Mouse (Mus musculus): ENCODE measurements around the gene Chmp4b. TPM values are rescaled to one million over a fixed set of nuclear protein-coding genes. Genes with fewer than 3 reads are reported as not detected.

Chmp4b gene
- polyA plus RNA-seq, 1 experiment = 102 TPM

DNA sequence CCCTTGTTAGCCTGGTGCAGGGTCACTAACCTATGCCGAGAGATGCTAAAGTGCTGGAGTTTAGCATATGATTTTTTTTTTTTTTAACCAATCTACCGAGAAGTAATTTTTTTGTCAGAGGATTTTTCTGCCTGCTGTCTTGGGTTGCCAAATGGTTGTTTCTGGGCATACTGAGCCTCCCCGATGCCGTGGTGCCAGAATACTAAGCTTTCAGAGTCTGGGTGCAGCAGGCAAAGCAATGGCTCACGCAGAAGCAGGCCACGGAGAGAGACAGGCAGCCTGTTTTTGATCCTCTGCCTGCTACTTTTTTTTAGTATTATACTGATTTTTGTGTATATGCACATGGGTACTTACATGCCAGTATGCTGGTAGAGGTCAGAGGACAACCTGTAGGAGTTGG is 29.4 kb downstream of the Chmp4b start:
- no peak overlapping the region for H3K4me3 ChIP-seq (ENCODE audit: insufficient read depth, low read depth, low read length)
- H3K4me1 ChIP-seq (ENCODE audit: control insufficient read depth, insufficient read depth, low read length) = no peaks in the 10 kb centered on the region
- TF ChIP-seq POLR2A (IDR thresholded peaks at IDR 0.05; ENCODE audit: low read depth, low read length) (no peak), CTCF (conservative IDR thresholded peaks at IDR 0.05; ENCODE audit: insufficient read depth, insufficient read length, low read depth, low read length) (no peak)
- no peaks in the 10 kb centered on the region for H3K27me3 ChIP-seq (replicated peaks; ENCODE audit: control insufficient read depth, insufficient read depth, low read length)
- WGBS = 87% methylated on average over 6 of the region's 6 CpGs
- H3K27ac ChIP-seq (ENCODE audit: insufficient read depth, low read depth, low read length) = no peak overlapping the region
- DNase-seq = no peak
- H3K36me3 ChIP-seq (ENCODE audit: control insufficient read depth, insufficient read depth, low read length) = no peaks in the 10 kb centered on the region

DNA sequence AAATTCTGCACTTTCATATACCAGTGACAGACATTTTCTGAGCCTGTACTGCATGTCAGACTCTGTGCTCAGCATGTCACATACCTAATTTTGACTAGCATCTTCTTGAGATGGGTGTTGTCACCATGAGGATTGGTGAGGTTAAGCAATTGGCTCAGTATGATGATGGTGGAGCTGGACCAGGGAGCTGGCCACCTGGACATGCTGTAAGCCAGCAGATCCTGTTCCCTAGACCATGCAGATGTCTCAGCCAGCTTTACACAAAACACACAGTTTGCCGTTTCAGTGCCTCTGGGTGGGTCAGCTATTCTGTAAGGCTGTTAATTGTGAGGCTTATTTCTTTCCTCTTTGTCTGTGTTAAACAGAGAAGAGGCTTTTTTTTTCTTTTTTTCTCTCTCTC is 31.2 kb downstream of the Chmp4b start:
- WGBS = 35% methylated on average over 1 of the region's 1 CpGs
- TF ChIP-seq CTCF (conservative IDR thresholded peaks at IDR 0.05; ENCODE audit: insufficient read depth, insufficient read length, low read depth, low read length) (no peak), POLR2A (IDR thresholded peaks at IDR 0.05; ENCODE audit: low read depth, low read length) (no peak)
- Histone ChIP-seq H3K27ac (ENCODE audit: insufficient read depth, low read depth, low read length) (no peak overlapping the region), H3K27me3 (replicated peaks; ENCODE audit: control insufficient read depth, insufficient read depth, low read length) (no peaks in the 10 kb centered on the region), H3K4me3 (ENCODE audit: insufficient read depth, low read depth, low read length) (no peak overlapping the region), H3K4me1 (ENCODE audit: control insufficient read depth, insufficient read depth, low read length) (no peaks in the 10 kb centered on the region), H3K36me3 (ENCODE audit: control insufficient read depth, insufficient read depth, low read length) (no peaks in the 10 kb centered on the region)
- no peak for DNase-seq

DNA sequence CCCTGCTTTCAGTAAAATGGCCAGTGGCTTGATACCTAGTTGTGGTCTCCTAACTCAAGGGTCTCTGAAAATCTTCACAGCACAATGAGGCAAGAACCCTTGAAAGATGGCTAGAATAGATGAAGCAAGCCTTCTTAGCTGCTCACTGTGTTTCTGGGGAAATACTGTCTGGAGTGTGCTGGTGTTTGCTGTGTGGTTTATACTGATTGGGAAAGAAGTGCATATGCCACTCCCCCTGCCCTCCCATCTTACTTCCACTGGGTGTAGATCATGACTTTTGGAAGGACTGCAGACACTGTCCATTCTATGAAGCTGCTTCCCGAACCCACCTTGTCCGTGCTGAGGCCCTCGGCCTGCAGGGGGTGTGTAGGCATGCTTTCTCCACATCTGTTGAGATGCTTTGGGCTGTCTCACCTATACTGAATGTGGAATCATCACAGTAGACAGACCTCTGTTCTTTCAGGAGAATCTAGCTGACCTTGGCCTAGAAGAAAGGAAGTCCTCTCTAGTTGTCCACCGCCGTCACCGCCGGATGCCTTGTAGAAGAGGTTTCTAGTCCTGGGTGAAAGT is 33.5 kb downstream of the Chmp4b start:
- Histone ChIP-seq H3K36me3 (ENCODE audit: control insufficient read depth, insufficient read depth, low read length) (no peaks in the 10 kb centered on the region), H3K4me1 (ENCODE audit: control insufficient read depth, insufficient read depth, low read length) (no peaks in the 10 kb centered on the region), H3K4me3 (ENCODE audit: insufficient read depth, low read depth, low read length) (no peak overlapping the region), H3K27me3 (replicated peaks; ENCODE audit: control insufficient read depth, insufficient read depth, low read length) (no peaks in the 10 kb centered on the region), H3K27ac (ENCODE audit: insufficient read depth, low read depth, low read length) (no peak overlapping the region)
- TF ChIP-seq CTCF (conservative IDR thresholded peaks at IDR 0.05; ENCODE audit: insufficient read depth, insufficient read length, low read depth, low read length) (no peak), POLR2A (IDR thresholded peaks at IDR 0.05; ENCODE audit: low read depth, low read length) (no peak)
- 91% methylated on average over 7 of the region's 7 CpGs for WGBS
- no peak for DNase-seq

DNA sequence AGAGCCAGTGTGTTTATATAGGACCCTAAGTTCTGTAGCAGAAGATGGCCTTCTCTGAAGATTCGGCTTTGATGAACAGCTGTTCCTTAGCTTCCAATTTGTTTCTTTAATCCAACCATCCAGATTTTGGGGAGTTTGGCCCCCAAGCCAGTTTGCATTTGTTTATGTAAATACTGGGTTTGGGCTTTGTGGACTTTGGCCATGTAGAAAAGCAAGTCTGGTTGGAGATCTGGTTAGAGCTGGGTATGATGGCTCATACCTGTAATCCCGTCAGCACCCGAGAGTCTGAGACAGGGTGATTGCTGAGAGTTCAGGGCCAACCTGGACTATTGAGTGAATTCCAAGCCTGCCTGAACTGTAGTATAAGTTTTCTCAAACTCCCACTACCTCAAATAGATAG is 34.3 kb downstream of the Chmp4b start:
- H3K27me3 ChIP-seq (replicated peaks; ENCODE audit: control insufficient read depth, insufficient read depth, low read length) = no peaks in the 10 kb centered on the region
- WGBS = 68% methylated on average over 3 of the region's 3 CpGs
- TF ChIP-seq POLR2A (IDR thresholded peaks at IDR 0.05; ENCODE audit: low read depth, low read length) (no peak), CTCF (conservative IDR thresholded peaks at IDR 0.05; ENCODE audit: insufficient read depth, insufficient read length, low read depth, low read length) (no peak)
- no peak for DNase-seq
- no peak overlapping the region for H3K4me3 ChIP-seq (ENCODE audit: insufficient read depth, low read depth, low read length)
- no peaks in the 10 kb centered on the region for H3K4me1 ChIP-seq (ENCODE audit: control insufficient read depth, insufficient read depth, low read length)
- no peaks in the 10 kb centered on the region for H3K36me3 ChIP-seq (ENCODE audit: control insufficient read depth, insufficient read depth, low read length)
- H3K27ac ChIP-seq (ENCODE audit: insufficient read depth, low read depth, low read length) = no peak overlapping the region

DNA sequence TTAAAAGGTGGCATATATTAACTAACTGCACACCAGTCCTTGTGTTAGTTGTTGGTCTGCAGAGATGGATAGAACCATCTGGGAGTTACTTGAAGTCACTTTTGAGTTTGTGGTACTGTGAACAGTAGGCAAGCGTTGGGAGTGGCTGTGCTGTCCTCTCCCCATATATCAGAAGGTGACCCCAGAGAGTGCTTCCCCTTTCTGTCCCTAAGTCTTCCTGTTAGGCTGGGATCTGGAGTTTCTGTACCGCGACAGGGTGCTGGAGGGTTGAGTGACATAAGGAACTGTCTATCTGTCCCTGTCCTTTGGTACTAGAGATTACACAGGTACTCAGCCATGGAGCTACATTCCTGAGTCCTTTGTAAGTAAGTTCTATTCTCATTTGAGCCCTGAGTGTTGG is 35.3 kb downstream of the Chmp4b start:
- 68% methylated on average over 3 of the region's 3 CpGs for WGBS

DNA sequence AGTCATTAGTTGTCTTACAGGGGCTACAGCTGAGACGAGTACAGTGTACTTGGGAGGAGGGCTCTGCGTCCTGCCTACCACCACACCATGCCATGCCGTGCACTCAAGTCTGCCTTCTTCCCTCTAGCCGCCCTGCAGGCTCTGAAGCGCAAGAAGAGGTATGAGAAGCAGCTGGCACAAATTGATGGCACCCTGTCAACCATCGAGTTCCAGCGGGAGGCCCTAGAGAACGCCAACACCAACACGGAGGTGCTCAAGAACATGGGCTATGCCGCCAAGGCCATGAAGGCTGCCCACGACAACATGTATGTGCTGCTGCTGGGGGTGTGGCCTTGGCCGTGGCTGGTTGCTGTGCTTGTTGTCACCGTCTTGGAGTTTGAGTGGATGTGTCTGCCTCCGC is 37.9 kb downstream of the Chmp4b start:
- 86% methylated on average over 14 of the region's 14 CpGs for WGBS
- TF ChIP-seq CTCF (conservative IDR thresholded peaks at IDR 0.05; ENCODE audit: insufficient read depth, insufficient read length, low read depth, low read length) = no peak
- no peak for TF ChIP-seq POLR2A (IDR thresholded peaks at IDR 0.05; ENCODE audit: low read depth, low read length)
- no peak overlapping the region for H3K27ac ChIP-seq (ENCODE audit: insufficient read depth, low read depth, low read length)
- no peaks in the 10 kb centered on the region for H3K4me1 ChIP-seq (ENCODE audit: control insufficient read depth, insufficient read depth, low read length)
- H3K4me3 ChIP-seq (ENCODE audit: insufficient read depth, low read depth, low read length) = no peak overlapping the region
- H3K27me3 ChIP-seq (replicated peaks; ENCODE audit: control insufficient read depth, insufficient read depth, low read length) = no peaks in the 10 kb centered on the region
- DNase-seq = no peak
- no peaks in the 10 kb centered on the region for H3K36me3 ChIP-seq (ENCODE audit: control insufficient read depth, insufficient read depth, low read length)

More for the DNA sequence above, 35.3 kb downstream of the Chmp4b start:
- no peaks in the 10 kb centered on the region for H3K4me1 ChIP-seq (ENCODE audit: control insufficient read depth, insufficient read depth, low read length)
- no peaks in the 10 kb centered on the region for H3K27me3 ChIP-seq (replicated peaks; ENCODE audit: control insufficient read depth, insufficient read depth, low read length)
- DNase-seq = no peak
- no peak overlapping the region for H3K27ac ChIP-seq (ENCODE audit: insufficient read depth, low read depth, low read length)
- TF ChIP-seq CTCF (conservative IDR thresholded peaks at IDR 0.05; ENCODE audit: insufficient read depth, insufficient read length, low read depth, low read length) (no peak), POLR2A (IDR thresholded peaks at IDR 0.05; ENCODE audit: low read depth, low read length) (no peak)
- H3K4me3 ChIP-seq (ENCODE audit: insufficient read depth, low read depth, low read length) = no peak overlapping the region
- no peaks in the 10 kb centered on the region for H3K36me3 ChIP-seq (ENCODE audit: control insufficient read depth, insufficient read depth, low read length)

DNA sequence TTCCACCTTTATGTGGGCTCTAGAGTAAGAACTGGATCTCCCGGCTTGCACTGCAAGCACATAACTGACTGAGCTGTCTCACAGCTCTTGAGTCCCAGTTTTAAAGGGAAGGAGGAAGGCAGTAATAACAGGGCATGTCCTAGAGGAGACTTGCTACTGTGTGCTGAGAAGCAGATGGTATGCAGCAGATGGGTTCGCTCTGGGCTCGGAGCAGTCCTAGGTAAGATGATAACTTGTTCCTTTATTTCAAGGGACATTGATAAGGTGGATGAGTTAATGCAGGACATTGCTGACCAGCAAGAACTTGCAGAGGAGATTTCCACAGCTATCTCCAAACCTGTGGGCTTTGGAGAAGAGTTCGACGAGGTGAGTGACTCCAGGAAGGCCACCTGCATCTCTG is 39.5 kb downstream of the Chmp4b start:
- H3K4me1 ChIP-seq (ENCODE audit: control insufficient read depth, insufficient read depth, low read length) = no peaks in the 10 kb centered on the region
- no peaks in the 10 kb centered on the region for H3K27me3 ChIP-seq (replicated peaks; ENCODE audit: control insufficient read depth, insufficient read depth, low read length)
- no peaks in the 10 kb centered on the region for H3K36me3 ChIP-seq (ENCODE audit: control insufficient read depth, insufficient read depth, low read length)
- no peak overlapping the region for H3K27ac ChIP-seq (ENCODE audit: insufficient read depth, low read depth, low read length)
- TF ChIP-seq CTCF (conservative IDR thresholded peaks at IDR 0.05; ENCODE audit: insufficient read depth, insufficient read length, low read depth, low read length) (no peak), POLR2A (IDR thresholded peaks at IDR 0.05; ENCODE audit: low read depth, low read length) (no peak)
- H3K4me3 ChIP-seq (ENCODE audit: insufficient read depth, low read depth, low read length) = no peak overlapping the region
- WGBS = 95% methylated on average over 5 of the region's 5 CpGs
- DNase-seq = no peak

All from kidney, adult 2 months (tissue).